In the genomic region with DNA sequence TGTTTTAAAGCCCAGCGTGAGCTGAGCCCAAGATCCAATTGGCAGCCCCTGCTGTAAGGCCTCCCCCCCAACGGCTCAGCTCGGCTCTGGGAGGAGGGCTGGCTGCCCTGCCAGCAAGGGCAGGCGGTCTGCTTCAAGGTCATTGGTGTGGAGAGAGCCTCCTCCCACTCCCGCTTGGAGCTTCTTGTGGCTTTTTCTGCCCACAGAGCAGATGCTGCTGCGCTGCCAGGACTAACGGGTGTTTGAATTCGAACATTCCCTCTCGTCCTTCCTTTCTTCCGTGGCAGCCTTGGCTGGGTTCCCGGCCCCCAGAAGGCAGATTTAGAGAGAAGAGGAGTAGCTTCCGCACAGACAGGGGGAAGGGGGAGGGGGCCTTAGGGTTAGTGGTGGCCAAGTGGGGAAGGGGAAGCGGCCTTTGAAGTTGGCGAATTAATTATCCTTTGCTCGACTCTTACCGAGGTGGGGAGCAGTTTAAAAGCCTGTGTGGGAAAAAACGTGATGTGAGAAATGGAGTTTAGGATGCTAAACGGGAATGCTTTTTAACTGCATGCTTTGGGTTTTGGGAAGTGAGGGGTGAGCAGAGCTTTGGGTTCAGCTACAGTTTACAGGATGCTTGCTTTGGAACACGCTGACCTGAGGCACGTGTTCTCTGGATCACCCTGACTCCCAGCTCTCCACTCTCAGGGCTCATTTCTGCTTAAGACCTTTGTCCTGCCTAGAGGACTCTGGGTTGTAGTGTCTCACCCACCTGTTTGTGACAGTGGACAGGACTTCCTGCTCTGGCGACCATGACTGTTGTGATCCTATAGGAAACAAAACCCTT, we compare ENCODE assay signal across 8 mouse cellular contexts.
DNase-seq lines count a peak whose midpoint lies in the region; ATAC-seq and TF ChIP-seq lines count a peak whose summit lies in the region.

No protein-coding gene starts in this region.

- peak; percentile 89 for ATAC-seq in kidney, embryonic 14.5 days (ENCODE audit: low FRiP score, low TSS enrichment)
- peak; percentile 65 for ATAC-seq in granulocyte monocyte progenitor cell, adult 5-6 weeks (replicated peaks; ENCODE audit: poor library complexity, severe bottlenecking)
- ATAC-seq in kidney, postnatal 0 days (replicated peaks; ENCODE audit: low FRiP score, low read depth), result peak; percentile 63; the same call in 1 of the 2 replicates
- ATAC-seq in limb, embryonic 14.5 days (ENCODE audit: low FRiP score, low read depth), result peak; percentile 26
- ATAC-seq in midbrain, postnatal 0 days (ENCODE audit: low FRiP score), result peak; percentile 87

- H3K4me3 ChIP-seq in kidney, embryonic 14.5 days (ENCODE audit: low read length), result peak overlapping the region; percentile 7; the same call in 1 of the 2 replicates
- no peak overlapping the region for H3K4me3 ChIP-seq in cortical plate, adult 2 months (ENCODE audit: insufficient read depth, low read length)
- H3K4me3 ChIP-seq in kidney, postnatal 0 days (replicated peaks; ENCODE audit: low read depth, low read length), result 0 out of 2 replicates have a peak overlapping the region, but pooled peaks have one; percentile 4
- peak overlapping the region; percentile 9; the same call in 1 of the 2 replicates for H3K4me3 ChIP-seq in limb, embryonic 14.5 days (replicated peaks; ENCODE audit: low read length)
- 0 out of 2 replicates have a peak overlapping the region, but pooled peaks have one; percentile 8 for H3K4me3 ChIP-seq in midbrain, postnatal 0 days (ENCODE audit: low read depth, low read length)
- no peak overlapping the region for H3K4me3 ChIP-seq in testis, adult 2 months (ENCODE audit: control insufficient read depth, low read depth, low read length)

- no peaks in the 10 kb centered on the region for H3K36me3 ChIP-seq in kidney, embryonic 14.5 days (ENCODE audit: control insufficient read depth, insufficient read depth, low read length)
- no peaks in the 10 kb centered on the region for H3K36me3 ChIP-seq in kidney, postnatal 0 days (ENCODE audit: insufficient read depth, low read length)
- H3K36me3 ChIP-seq in limb, embryonic 14.5 days (ENCODE audit: control insufficient read depth, insufficient read depth, low read length), result no peaks in the 10 kb centered on the region
- H3K36me3 ChIP-seq in midbrain, postnatal 0 days (ENCODE audit: insufficient read depth, low read length), result no peaks in the 10 kb centered on the region
- no peaks in the 10 kb centered on the region for H3K36me3 ChIP-seq in testis, adult 2 months (ENCODE audit: control insufficient read depth, insufficient read depth, low read length)

- no peak for TF ChIP-seq CTCF in cortical plate, adult 2 months (IDR thresholded peaks at IDR 0.05; ENCODE audit: extremely low read depth, insufficient read depth, low read length)
- no peak for TF ChIP-seq CTCF in kidney, postnatal 0 days (IDR thresholded peaks at IDR 0.05; ENCODE audit: low read depth)
- TF ChIP-seq CTCF in midbrain, postnatal 0 days (IDR thresholded peaks at IDR 0.05), result no peak
- no peak for TF ChIP-seq CTCF in testis, adult 2 months (IDR thresholded peaks at IDR 0.05; ENCODE audit: control insufficient read depth, insufficient read depth, insufficient replicate concordance, low read depth, low read length)

- H3K27ac ChIP-seq in kidney, embryonic 14.5 days (ENCODE audit: low read depth, low read length), result peak overlapping the region; percentile 74; the same call in 1 of the 2 replicates
- H3K27ac ChIP-seq in cortical plate, adult 2 months (ENCODE audit: insufficient read depth, low read length), result peak overlapping the region; percentile 84
- 0 out of 2 replicates have a peak overlapping the region, but pooled peaks have one; percentile 19 for H3K27ac ChIP-seq in kidney, postnatal 0 days
- H3K27ac ChIP-seq in limb, embryonic 14.5 days (replicated peaks; ENCODE audit: low read depth, low read length), result no peak overlapping the region; the same call in 1 of the 2 replicates
- peak overlapping the region; percentile 40 for H3K27ac ChIP-seq in midbrain, postnatal 0 days (ENCODE audit: low read depth, low read length)
- H3K27ac ChIP-seq in testis, adult 2 months (ENCODE audit: control insufficient read depth, insufficient read depth, low read depth, low read length), result peak overlapping the region; percentile 30

- peak overlapping the region; percentile 29 for H3K4me2 ChIP-seq in kidney, embryonic 14.5 days (replicated peaks; ENCODE audit: low read depth, low read length)
- H3K4me2 ChIP-seq in kidney, postnatal 0 days (ENCODE audit: low read length), result peak overlapping the region; percentile 39
- peak overlapping the region; percentile 44 for H3K4me2 ChIP-seq in limb, embryonic 14.5 days (replicated peaks; ENCODE audit: low read depth, low read length, severe bottlenecking)
- peak overlapping the region; percentile 36 for H3K4me2 ChIP-seq in midbrain, postnatal 0 days (ENCODE audit: low read depth, low read length, poor library complexity, severe bottlenecking)

- no peaks in the 10 kb centered on the region for H3K9me3 ChIP-seq in kidney, embryonic 14.5 days (ENCODE audit: control insufficient read depth, low read length)
- no peaks in the 10 kb centered on the region for H3K9me3 ChIP-seq in kidney, postnatal 0 days (replicated peaks; ENCODE audit: low read length)
- no peaks in the 10 kb centered on the region for H3K9me3 ChIP-seq in limb, embryonic 14.5 days (ENCODE audit: control insufficient read depth, low read length)
- no peaks in the 10 kb centered on the region for H3K9me3 ChIP-seq in midbrain, postnatal 0 days (ENCODE audit: low read length)

- under 1% methylated on average over 21 of the region's 21 CpGs for WGBS in kidney, embryonic 14.5 days
- 2% methylated on average over 21 of the region's 21 CpGs for WGBS in kidney, postnatal 0 days
- 2% methylated on average over 21 of the region's 21 CpGs for WGBS in limb, embryonic 14.5 days
- 2% methylated on average over 21 of the region's 21 CpGs for WGBS in midbrain, postnatal 0 days

- peak overlapping the region; percentile 40; the same call in 1 of the 2 replicates for H3K9ac ChIP-seq in kidney, embryonic 14.5 days (ENCODE audit: low read depth, low read length)
- H3K9ac ChIP-seq in kidney, postnatal 0 days (ENCODE audit: low read depth, low read length), result no peak overlapping the region
- peak overlapping the region; percentile 45 for H3K9ac ChIP-seq in limb, embryonic 14.5 days (ENCODE audit: low read depth, low read length, severe bottlenecking)
- H3K9ac ChIP-seq in midbrain, postnatal 0 days (replicated peaks; ENCODE audit: low read length, poor library complexity, severe bottlenecking), result 0 out of 2 replicates have a peak overlapping the region, but pooled peaks have one; percentile 29

- no peak for TF ChIP-seq POLR2A in cortical plate, adult 2 months (IDR thresholded peaks at IDR 0.05; ENCODE audit: extremely low read depth, insufficient read depth, low read length)
- TF ChIP-seq POLR2A in limb, embryonic 14.5 days (IDR thresholded peaks at IDR 0.05; ENCODE audit: borderline replicate concordance, extremely low read depth, insufficient read depth, insufficient read length), result no peak
- TF ChIP-seq POLR2A in testis, adult 2 months (IDR thresholded peaks at IDR 0.05; ENCODE audit: control insufficient read depth, low read depth, low read length), result 0 out of 2 replicates have a peak, but pooled peaks have one; percentile 22

- peaks cover 12% of the 10 kb centered on the region for H3K4me1 ChIP-seq in kidney, embryonic 14.5 days (ENCODE audit: control insufficient read depth, insufficient read depth, low read length)
- H3K4me1 ChIP-seq in cortical plate, adult 2 months (ENCODE audit: control insufficient read depth, insufficient read depth, low read length), result peaks cover 22% of the 10 kb centered on the region
- peaks cover 10% of the 10 kb centered on the region; the same call in 1 of the 2 replicates for H3K4me1 ChIP-seq in kidney, postnatal 0 days (replicated peaks; ENCODE audit: insufficient read depth, low read length)
- peaks cover 12% of the 10 kb centered on the region for H3K4me1 ChIP-seq in limb, embryonic 14.5 days (ENCODE audit: control insufficient read depth, insufficient read depth, low read length)
- peaks cover 17% of the 10 kb centered on the region for H3K4me1 ChIP-seq in midbrain, postnatal 0 days (ENCODE audit: insufficient read depth, low read length)
- peaks cover 9% of the 10 kb centered on the region for H3K4me1 ChIP-seq in testis, adult 2 months (ENCODE audit: control insufficient read depth, insufficient read depth, low read length)

- H3K27me3 ChIP-seq in kidney, embryonic 14.5 days (ENCODE audit: control insufficient read depth, insufficient read depth, low read length), result no peaks in the 10 kb centered on the region
- H3K27me3 ChIP-seq in kidney, postnatal 0 days (ENCODE audit: insufficient read depth, low read length), result no peaks in the 10 kb centered on the region
- H3K27me3 ChIP-seq in limb, embryonic 14.5 days (ENCODE audit: control insufficient read depth, insufficient read depth, low read length), result no peaks in the 10 kb centered on the region
- H3K27me3 ChIP-seq in midbrain, postnatal 0 days (ENCODE audit: insufficient read depth, low read length), result no peaks in the 10 kb centered on the region
- H3K27me3 ChIP-seq in testis, adult 2 months (ENCODE audit: control insufficient read depth, insufficient read depth, low read length), result no peaks in the 10 kb centered on the region

- no peak for DNase-seq in kidney, adult 9 months
- peak; percentile 69 for DNase-seq in kidney, postnatal 0 days (ENCODE audit: low spot score)
- peak; percentile 53 for DNase-seq in limb, embryonic 14.5 days (ENCODE audit: low spot score)
- DNase-seq in midbrain, postnatal 0 days (ENCODE audit: low spot score), result peak; percentile 96

Comparison
In these comparisons a context has a peak if more than half of its experiments do, and no peak if none do; other contexts are left out.
1. ATAC-seq: peak in every context shown above with its lines; median percentile 89 in kidney, embryonic 14.5 days; 87 in midbrain, postnatal 0 days; 65 in granulocyte monocyte progenitor cell, adult 5-6 weeks; 63 in kidney, postnatal 0 days; 26 in limb, embryonic 14.5 days.
2. H3K4me3 ChIP-seq: peak in kidney, embryonic 14.5 days (single experiment), kidney, postnatal 0 days (single experiment), limb, embryonic 14.5 days (single experiment) and midbrain, postnatal 0 days (single experiment); none in cortical plate, adult 2 months (single experiment) and testis, adult 2 months (single experiment).
3. Peak in every context shown above with its lines, with median percentiles within 50 percentile points of each other: H3K4me2 ChIP-seq.